Mouse (Mus musculus): ENCODE data around the gene Zfpl1.

GRCm38 (mm10) chr19:6116113-6116850 is 31.5 kb upstream of the Zfpl1 start:
- no peak for TF ChIP-seq CTCF (IDR thresholded peaks at IDR 0.05; ENCODE audit: low read depth)
- TF ChIP-seq EP300 (IDR thresholded peaks at IDR 0.05; ENCODE audit: low read depth) = no peak

Data from heart, postnatal 0 days (tissue).